Mouse (Mus musculus): ENCODE measurements around the gene 4931422A03Rik. TPM values are rescaled to one million over a fixed set of nuclear protein-coding genes. Genes with fewer than 3 reads are reported as not detected.

4931422A03Rik gene
- polyA plus RNA-seq, 1 experiment from 2014 or later = 3.7 TPM

GRCm38 (mm10) chr2:104035595-104035994 is 7.4 kb upstream of the 4931422A03Rik start:
- peaks cover 16% of the 10 kb centered on the region for H3K36me3 ChIP-seq (ENCODE audit: control insufficient read depth, insufficient read depth, low read length)

DNA sequence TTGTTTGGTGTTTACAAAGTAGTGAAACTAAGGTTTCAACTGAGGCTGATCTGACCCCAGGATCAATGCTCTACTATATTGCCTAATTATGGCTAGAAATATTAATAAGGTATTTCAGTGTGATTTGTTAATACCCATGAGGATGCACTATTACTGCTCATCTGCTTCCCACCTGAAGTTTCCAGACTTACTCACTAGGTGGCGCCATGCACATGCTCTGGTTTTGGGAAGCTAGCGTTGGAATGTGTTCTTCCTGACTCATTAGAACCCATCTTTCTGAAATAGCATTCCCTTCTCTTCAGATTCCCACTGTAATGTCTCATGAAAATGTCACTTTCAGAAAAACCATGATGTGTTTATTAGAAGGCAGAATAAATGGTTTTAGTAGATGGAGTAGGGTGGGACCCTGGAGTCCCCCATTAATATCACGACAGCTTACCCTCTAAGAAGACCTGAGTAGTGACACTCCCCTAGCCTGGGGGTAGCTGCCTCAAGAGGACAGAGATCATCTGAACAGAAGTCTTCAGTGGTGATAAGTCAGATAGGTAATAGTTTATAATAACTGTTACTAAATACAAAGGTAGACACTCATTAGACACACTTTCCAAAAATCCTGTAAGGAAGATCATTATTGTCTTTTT is 6.8 kb upstream of the 4931422A03Rik start:
- ATAC-seq (ENCODE audit: insufficient number of reproducible peaks, insufficient read depth, low FRiP score, low read depth) = no peak
- peaks cover 16% of the 10 kb centered on the region for H3K36me3 ChIP-seq (ENCODE audit: control insufficient read depth, insufficient read depth, low read length)
- no peak overlapping the region for H3K27ac ChIP-seq (ENCODE audit: low read length)

More at GRCm38 (mm10) chr2:104035595-104035994, 7.4 kb upstream of the 4931422A03Rik start:
- no peaks in the 10 kb centered on the region for H3K9me3 ChIP-seq (ENCODE audit: control insufficient read depth, low read depth, low read length)
- no peaks in the 10 kb centered on the region for H3K4me1 ChIP-seq (ENCODE audit: control insufficient read depth, insufficient read depth, low read length)
- no peak for ATAC-seq (ENCODE audit: insufficient number of reproducible peaks, insufficient read depth, low FRiP score, low read depth)
- H3K4me3 ChIP-seq (ENCODE audit: low read depth, low read length) = no peak overlapping the region
- 83% methylated on average over 6 of the region's 6 CpGs for WGBS
- no peak overlapping the region for H3K27ac ChIP-seq (ENCODE audit: low read length)
- H3K27me3 ChIP-seq (ENCODE audit: control insufficient read depth, insufficient read depth, low read length) = no peaks in the 10 kb centered on the region
- H3K9ac ChIP-seq (replicated peaks; ENCODE audit: low read depth, low read length) = no peak overlapping the region
- no peak overlapping the region for H3K4me2 ChIP-seq (replicated peaks; ENCODE audit: low read depth, low read length)

DNA sequence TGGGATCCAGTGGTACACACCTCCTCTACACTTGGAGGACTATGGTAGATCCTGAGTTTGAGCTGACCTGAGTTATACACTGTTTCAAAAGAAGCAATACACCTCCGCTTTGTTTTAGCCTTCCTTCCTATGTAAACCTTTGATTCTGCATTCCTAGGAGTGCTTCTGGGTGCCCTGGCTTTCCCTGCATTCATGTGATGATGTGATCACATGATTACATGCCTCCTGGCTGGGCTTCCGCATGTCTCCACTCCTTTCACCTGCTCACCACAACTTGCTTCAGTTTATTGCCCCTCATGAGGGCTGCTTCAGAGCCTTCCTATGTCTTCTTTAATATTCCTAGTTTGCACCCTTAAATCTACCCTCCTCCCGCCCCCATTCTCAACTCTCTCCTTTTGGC is 3.9 kb upstream of the 4931422A03Rik start:
- Histone ChIP-seq H3K9me3 (ENCODE audit: control insufficient read depth, low read depth, low read length) (no peaks in the 10 kb centered on the region), H3K4me3 (ENCODE audit: low read depth, low read length) (no peak overlapping the region), H3K36me3 (ENCODE audit: control insufficient read depth, insufficient read depth, low read length) (peaks cover 9% of the 10 kb centered on the region), H3K27me3 (ENCODE audit: control insufficient read depth, insufficient read depth, low read length) (no peaks in the 10 kb centered on the region), H3K4me1 (ENCODE audit: control insufficient read depth, insufficient read depth, low read length) (peaks cover 14% of the 10 kb centered on the region), H3K9ac (replicated peaks; ENCODE audit: low read depth, low read length) (no peak overlapping the region), H3K27ac (ENCODE audit: low read length) (no peak overlapping the region), H3K4me2 (replicated peaks; ENCODE audit: low read depth, low read length) (no peak overlapping the region)
- WGBS = 85% methylated on average over 3 of the region's 3 CpGs
- ATAC-seq (ENCODE audit: insufficient number of reproducible peaks, insufficient read depth, low FRiP score, low read depth) = no peak

More for the DNA sequence above, 6.8 kb upstream of the 4931422A03Rik start:
- WGBS = 32% methylated on average over 3 of the region's 3 CpGs
- no peaks in the 10 kb centered on the region for H3K27me3 ChIP-seq (ENCODE audit: control insufficient read depth, insufficient read depth, low read length)
- H3K9me3 ChIP-seq (ENCODE audit: control insufficient read depth, low read depth, low read length) = no peaks in the 10 kb centered on the region
- H3K4me3 ChIP-seq (ENCODE audit: low read depth, low read length) = no peak overlapping the region
- H3K4me1 ChIP-seq (ENCODE audit: control insufficient read depth, insufficient read depth, low read length) = peaks cover under 1% of the 10 kb centered on the region
- no peak overlapping the region for H3K4me2 ChIP-seq (replicated peaks; ENCODE audit: low read depth, low read length)
- no peak overlapping the region for H3K9ac ChIP-seq (replicated peaks; ENCODE audit: low read depth, low read length)

GRCm38 (mm10) chr2:104030381-104030780 is 2.2 kb upstream of the 4931422A03Rik start:
- Histone ChIP-seq H3K4me2 (replicated peaks; ENCODE audit: low read depth, low read length) (no peak overlapping the region), H3K36me3 (ENCODE audit: control insufficient read depth, insufficient read depth, low read length) (peaks cover 7% of the 10 kb centered on the region), H3K27me3 (ENCODE audit: control insufficient read depth, insufficient read depth, low read length) (no peaks in the 10 kb centered on the region), H3K9me3 (ENCODE audit: control insufficient read depth, low read depth, low read length) (no peaks in the 10 kb centered on the region), H3K4me1 (ENCODE audit: control insufficient read depth, insufficient read depth, low read length) (peaks cover 14% of the 10 kb centered on the region), H3K27ac (ENCODE audit: low read length) (no peak overlapping the region), H3K9ac (replicated peaks; ENCODE audit: low read depth, low read length) (no peak overlapping the region), H3K4me3 (ENCODE audit: low read depth, low read length) (no peak overlapping the region)
- no peak for ATAC-seq (ENCODE audit: insufficient number of reproducible peaks, insufficient read depth, low FRiP score, low read depth)
- 80% methylated on average over 3 of the region's 3 CpGs for WGBS

DNA sequence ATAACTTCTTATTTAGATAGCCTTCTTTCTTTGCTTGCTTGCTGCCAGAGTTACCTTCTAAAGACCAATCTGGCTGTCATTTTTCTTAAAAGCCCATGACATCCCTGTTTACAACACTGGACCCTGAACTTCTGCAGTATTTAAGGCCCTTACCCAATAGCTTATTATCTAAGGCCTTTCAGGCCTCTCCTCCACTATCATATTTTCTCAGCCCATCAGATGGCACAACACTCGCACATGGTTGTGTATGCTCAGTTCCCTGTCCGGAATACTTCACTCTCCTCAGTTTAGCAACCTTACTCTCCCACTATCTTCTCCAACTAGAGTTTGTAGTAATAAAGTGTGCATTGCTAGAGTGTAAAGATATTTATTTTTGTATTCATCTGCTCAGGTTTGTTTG is 913 bp upstream of the 4931422A03Rik start:
- Histone ChIP-seq H3K9me3 (ENCODE audit: control insufficient read depth, low read depth, low read length) (no peaks in the 10 kb centered on the region), H3K27ac (ENCODE audit: low read length) (no peak overlapping the region), H3K27me3 (ENCODE audit: control insufficient read depth, insufficient read depth, low read length) (no peaks in the 10 kb centered on the region), H3K36me3 (ENCODE audit: control insufficient read depth, insufficient read depth, low read length) (peaks cover 4% of the 10 kb centered on the region), H3K4me3 (ENCODE audit: low read depth, low read length) (peak overlapping the region; percentile 99), H3K4me2 (replicated peaks; ENCODE audit: low read depth, low read length) (peak overlapping the region; percentile 85), H3K9ac (replicated peaks; ENCODE audit: low read depth, low read length) (no peak overlapping the region), H3K4me1 (ENCODE audit: control insufficient read depth, insufficient read depth, low read length) (peaks cover 14% of the 10 kb centered on the region)
- ATAC-seq (ENCODE audit: insufficient number of reproducible peaks, insufficient read depth, low FRiP score, low read depth) = no peak
- WGBS = 54% methylated on average over 2 of the region's 2 CpGs

DNA sequence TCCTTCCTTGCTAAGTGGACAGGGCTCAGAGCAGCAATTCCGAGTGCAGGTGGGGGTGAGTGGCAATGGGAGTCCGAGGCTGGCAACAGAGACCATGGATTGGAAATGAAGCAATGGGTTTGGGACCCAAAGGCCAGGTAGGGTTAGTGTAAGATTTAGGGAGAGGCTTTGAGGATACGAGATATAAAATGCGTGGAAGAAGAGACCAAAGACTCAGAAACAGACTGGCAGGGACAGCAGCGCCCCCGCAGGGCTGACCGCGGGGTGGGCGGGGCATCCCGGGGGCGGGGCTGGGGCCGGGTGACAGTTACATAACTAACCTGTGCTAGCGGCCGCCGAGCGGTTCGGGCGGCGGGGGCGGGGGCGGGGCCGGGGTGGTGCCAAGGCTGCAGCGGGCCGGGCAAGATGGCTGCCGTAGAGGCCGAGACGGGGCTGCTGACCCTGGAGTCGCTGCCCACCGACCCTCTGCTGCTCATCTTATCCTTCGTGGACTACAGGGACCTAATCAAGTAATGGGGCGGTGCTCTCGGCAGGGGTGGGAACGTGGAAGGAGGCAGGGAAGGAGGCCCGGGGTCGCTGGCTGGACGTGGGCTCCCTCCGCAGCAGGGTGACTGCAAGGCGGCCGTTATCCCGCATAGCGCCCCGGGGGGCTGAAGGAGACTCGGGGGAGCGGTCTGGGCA is 563 bp downstream of the 4931422A03Rik start, which contains the start of gene Fbxo3:
TSS of gene Fbxo3 (plus strand) at position 264 of the 681 bp plus-strand sequence.
- H3K9ac ChIP-seq (replicated peaks; ENCODE audit: low read depth, low read length) = peak within 1 kb of the TSS; percentile 93
- no peaks in the 10 kb centered on the region for H3K9me3 ChIP-seq (ENCODE audit: control insufficient read depth, low read depth, low read length)
- H3K27me3 ChIP-seq (ENCODE audit: control insufficient read depth, insufficient read depth, low read length) = no peaks in the 10 kb centered on the region
- H3K4me3 ChIP-seq (ENCODE audit: low read depth, low read length) = peak within 1 kb of the TSS; percentile 99
- no peaks in the 10 kb centered on the region for H3K36me3 ChIP-seq (ENCODE audit: control insufficient read depth, insufficient read depth, low read length)
- peak within 1 kb of the TSS; percentile 74; the same call in 1 of the 2 replicates for H3K27ac ChIP-seq (ENCODE audit: low read length)
- ATAC-seq (ENCODE audit: insufficient number of reproducible peaks, insufficient read depth, low FRiP score, low read depth) = peak; percentile 95
- peak within 1 kb of the TSS; percentile 85 for H3K4me2 ChIP-seq (replicated peaks; ENCODE audit: low read depth, low read length)
- peaks cover 14% of the 10 kb centered on the region for H3K4me1 ChIP-seq (ENCODE audit: control insufficient read depth, insufficient read depth, low read length)
- WGBS = under 1% methylated on average over 42 of the region's 44 CpGs

- H3K27ac ChIP-seq (ENCODE audit: low read length) = no peak overlapping the region
- no peak for ATAC-seq (ENCODE audit: insufficient number of reproducible peaks, insufficient read depth, low FRiP score, low read depth)
- 90% methylated on average over 4 of the region's 4 CpGs for WGBS
- H3K4me3 ChIP-seq (ENCODE audit: low read depth, low read length) = no peak overlapping the region
- no peak overlapping the region for H3K9ac ChIP-seq (replicated peaks; ENCODE audit: low read depth, low read length)
- no peak overlapping the region for H3K4me2 ChIP-seq (replicated peaks; ENCODE audit: low read depth, low read length)
- H3K9me3 ChIP-seq (ENCODE audit: control insufficient read depth, low read depth, low read length) = no peaks in the 10 kb centered on the region
- H3K4me1 ChIP-seq (ENCODE audit: control insufficient read depth, insufficient read depth, low read length) = peaks cover 10% of the 10 kb centered on the region
- no peaks in the 10 kb centered on the region for H3K27me3 ChIP-seq (ENCODE audit: control insufficient read depth, insufficient read depth, low read length)
- no peaks in the 10 kb centered on the region for H3K36me3 ChIP-seq (ENCODE audit: control insufficient read depth, insufficient read depth, low read length)
Observed at GRCm38 (mm10) chr2:104024656-104025055, 3.5 kb downstream of the 4931422A03Rik start.

DNA sequence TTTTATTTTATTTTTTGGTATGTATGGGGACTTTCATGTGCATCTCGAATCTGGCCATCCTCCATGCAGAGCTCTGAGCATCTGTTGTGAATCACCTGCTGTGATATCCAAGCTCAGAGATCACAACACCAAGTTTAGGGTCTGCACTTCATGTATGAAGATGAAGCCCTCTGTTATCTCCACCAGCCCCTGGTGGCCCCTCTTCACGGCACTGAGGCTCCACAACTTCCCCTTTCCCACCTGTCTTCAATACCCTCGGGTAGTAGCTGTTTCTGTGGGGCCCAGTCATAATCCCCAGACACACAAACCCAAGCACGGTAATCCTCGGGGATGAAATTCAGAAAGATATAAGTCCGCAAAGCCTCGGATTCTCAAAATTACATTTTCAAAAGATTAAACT is 5.1 kb downstream of the 4931422A03Rik start:
- H3K27me3 ChIP-seq (ENCODE audit: control insufficient read depth, insufficient read depth, low read length) = no peaks in the 10 kb centered on the region
- no peaks in the 10 kb centered on the region for H3K4me1 ChIP-seq (ENCODE audit: control insufficient read depth, insufficient read depth, low read length)
- H3K9me3 ChIP-seq (ENCODE audit: control insufficient read depth, low read depth, low read length) = no peaks in the 10 kb centered on the region
- no peak overlapping the region for H3K27ac ChIP-seq (ENCODE audit: low read length)
- H3K9ac ChIP-seq (replicated peaks; ENCODE audit: low read depth, low read length) = no peak overlapping the region
- WGBS = 75% methylated on average over 7 of the region's 7 CpGs
- H3K4me2 ChIP-seq (replicated peaks; ENCODE audit: low read depth, low read length) = no peak overlapping the region
- ATAC-seq (ENCODE audit: insufficient number of reproducible peaks, insufficient read depth, low FRiP score, low read depth) = no peak
- H3K36me3 ChIP-seq (ENCODE audit: control insufficient read depth, insufficient read depth, low read length) = no peaks in the 10 kb centered on the region
- H3K4me3 ChIP-seq (ENCODE audit: low read depth, low read length) = no peak overlapping the region
